8 mouse cellular contexts compared by ENCODE assay signal in genomic region chr16:90727233-90728115, GRCm38 (mm10). TPM values are rescaled to one million over a fixed set of nuclear protein-coding genes. Genes with fewer than 3 reads are reported as not detected.
DNase-seq lines count a peak whose midpoint lies in the region; ATAC-seq and TF ChIP-seq lines count a peak whose summit lies in the region.

TSS of gene Mis18a (minus strand) at chr16:90727404.

- H3K4me3 ChIP-seq in embryonic facial prominence, embryonic 13.5 days, result peak within 1 kb of the TSS; percentile 89
- peak within 1 kb of the TSS; percentile 92 for H3K4me3 ChIP-seq in kidney, adult 2 months (ENCODE audit: insufficient read depth, low read depth, low read length)
- peak within 1 kb of the TSS; percentile 88 for H3K4me3 ChIP-seq in limb, embryonic 12.5 days (replicated peaks)
- peak within 1 kb of the TSS; percentile 63 for H3K4me3 ChIP-seq in midbrain, embryonic 15.5 days
- peak within 1 kb of the TSS; percentile 92 for H3K4me3 ChIP-seq in spleen, adult 2 months (ENCODE audit: extremely low read depth, insufficient read depth, insufficient read length)

- TF ChIP-seq CTCF in kidney, adult 2 months (conservative IDR thresholded peaks at IDR 0.05; ENCODE audit: insufficient read depth, insufficient read length, low read depth, low read length), result no peak
- no peak for TF ChIP-seq CTCF in spleen, adult 2 months (IDR thresholded peaks at IDR 0.05; ENCODE audit: extremely low read depth, insufficient read depth, insufficient read length, insufficient replicate concordance)

- TF ChIP-seq POLR2A in kidney, adult 2 months (IDR thresholded peaks at IDR 0.05; ENCODE audit: low read depth, low read length), result peak; percentile 84
- TF ChIP-seq POLR2A in spleen, adult 2 months (IDR thresholded peaks at IDR 0.05; ENCODE audit: low read depth, low read length), result peak; percentile 65

- H3K9me3 ChIP-seq in embryonic facial prominence, embryonic 13.5 days, result peaks cover 3% of the 10 kb centered on the region; the same call in 1 of the 2 replicates
- H3K9me3 ChIP-seq in limb, embryonic 12.5 days, result no peaks in the 10 kb centered on the region
- no peaks in the 10 kb centered on the region for H3K9me3 ChIP-seq in midbrain, embryonic 15.5 days

- 2% methylated on average over 53 of the region's 53 CpGs for WGBS in embryonic facial prominence, embryonic 13.5 days
- 2% methylated on average over 53 of the region's 53 CpGs for whole genome bisulfite sequencing in kidney, adult 2 months
- under 1% methylated on average over 53 of the region's 53 CpGs for WGBS in limb, embryonic 12.5 days
- WGBS in midbrain, embryonic 15.5 days, result under 1% methylated on average over 53 of the region's 53 CpGs
- 4% methylated on average over 53 of the region's 53 CpGs for WGBS in spleen, adult 2 months

- no peaks in the 10 kb centered on the region for H3K27me3 ChIP-seq in embryonic facial prominence, embryonic 13.5 days
- no peaks in the 10 kb centered on the region for H3K27me3 ChIP-seq in kidney, adult 2 months (replicated peaks; ENCODE audit: control insufficient read depth, insufficient read depth, low read length)
- no peaks in the 10 kb centered on the region for H3K27me3 ChIP-seq in limb, embryonic 12.5 days
- H3K27me3 ChIP-seq in midbrain, embryonic 15.5 days (replicated peaks), result no peaks in the 10 kb centered on the region
- H3K27me3 ChIP-seq in spleen, adult 2 months (ENCODE audit: control insufficient read depth, insufficient read depth, low read length), result no peaks in the 10 kb centered on the region

- peaks cover 23% of the 10 kb centered on the region for H3K36me3 ChIP-seq in embryonic facial prominence, embryonic 13.5 days
- H3K36me3 ChIP-seq in kidney, adult 2 months (ENCODE audit: control insufficient read depth, insufficient read depth, low read length), result no peaks in the 10 kb centered on the region
- peaks cover 22% of the 10 kb centered on the region for H3K36me3 ChIP-seq in limb, embryonic 12.5 days
- no peaks in the 10 kb centered on the region for H3K36me3 ChIP-seq in midbrain, embryonic 15.5 days (replicated peaks)
- H3K36me3 ChIP-seq in spleen, adult 2 months (ENCODE audit: control insufficient read depth, insufficient read depth, low read length), result no peaks in the 10 kb centered on the region

- H3K4me2 ChIP-seq in embryonic facial prominence, embryonic 13.5 days, result peak within 1 kb of the TSS; percentile 97
- peak within 1 kb of the TSS; percentile 99 for H3K4me2 ChIP-seq in limb, embryonic 12.5 days
- peak within 1 kb of the TSS; percentile 86 for H3K4me2 ChIP-seq in midbrain, embryonic 15.5 days

- peak within 1 kb of the TSS; percentile 86 for H3K9ac ChIP-seq in embryonic facial prominence, embryonic 13.5 days
- H3K9ac ChIP-seq in limb, embryonic 12.5 days (replicated peaks), result peak within 1 kb of the TSS; percentile 79
- peak within 1 kb of the TSS; percentile 54 for H3K9ac ChIP-seq in midbrain, embryonic 15.5 days

- peak within 1 kb of the TSS; percentile 79 for H3K27ac ChIP-seq in embryonic facial prominence, embryonic 13.5 days
- H3K27ac ChIP-seq in kidney, adult 2 months (ENCODE audit: insufficient read depth, low read depth, low read length), result no peak within 1 kb of the TSS
- peak within 1 kb of the TSS; percentile 87 for H3K27ac ChIP-seq in limb, embryonic 12.5 days
- peak within 1 kb of the TSS; percentile 81 for H3K27ac ChIP-seq in midbrain, embryonic 15.5 days
- peak within 1 kb of the TSS; percentile 47 for H3K27ac ChIP-seq in spleen, adult 2 months (ENCODE audit: insufficient read depth, low read length)

- H3K4me1 ChIP-seq in embryonic facial prominence, embryonic 13.5 days, result peaks cover 8% of the 10 kb centered on the region
- peaks cover 3% of the 10 kb centered on the region; the same call in 1 of the 2 replicates for H3K4me1 ChIP-seq in kidney, adult 2 months (ENCODE audit: control insufficient read depth, insufficient read depth, low read length)
- peaks cover 10% of the 10 kb centered on the region for H3K4me1 ChIP-seq in limb, embryonic 12.5 days (replicated peaks)
- H3K4me1 ChIP-seq in midbrain, embryonic 15.5 days, result peaks cover 11% of the 10 kb centered on the region
- H3K4me1 ChIP-seq in spleen, adult 2 months (ENCODE audit: control insufficient read depth, insufficient read depth, insufficient read length), result no peaks in the 10 kb centered on the region

- peak; percentile 96 for ATAC-seq in embryonic facial prominence, embryonic 13.5 days (ENCODE audit: insufficient number of reproducible peaks, insufficient read depth, low FRiP score, low TSS enrichment, low read depth)
- ATAC-seq in limb, embryonic 12.5 days (ENCODE audit: insufficient number of reproducible peaks, insufficient read depth, low FRiP score, low TSS enrichment, low read depth), result peak; percentile 91
- ATAC-seq in midbrain, embryonic 15.5 days (replicated peaks), result peak; percentile 97

- peak; percentile 96 for DNase-seq in 3134 (ENCODE audit: extremely low read depth, insufficient read length, low spot score)
- DNase-seq in adrenal gland, postnatal 36 days, result peak; percentile 97
- peak; percentile 95 to 98 for DNase-seq in heart, adult 18-20 months
- peak; percentile 97 for DNase-seq in kidney, adult 2 months
- DNase-seq in spleen, adult 2 months (ENCODE audit: low read depth in 1 of 2, low spot score in 2 of 2), result peak; percentile 85 to 94

RNA-seq across cellular contexts. Expression of gene Mis18a, which starts in this region (rescaled TPM):
- total RNA-seq in adrenal gland, postnatal 36 days (2021), result 1 to 10 TPM; 5.9 to 9.6 TPM
- 73.2 and 75.6 TPM in 2 replicates for polyA plus RNA-seq in embryonic facial prominence, embryonic 13.5 days (2015; fragmentation: Nextera tagmentation; extraction: Ambion mirVana)
- total RNA-seq in heart, adult 18-20 months (2021), result 1 to 10 TPM; 2.9 to 3.0 TPM
- 4.6 and 6.1 TPM in 2 replicates for polyA plus RNA-seq in kidney, adult 2 months (2012; rRNA removed)
- polyA plus RNA-seq in limb, embryonic 12.5 days (2016; fragmentation: Nextera tagmentation; extraction: Ambion mirVana), result 79.7 and 85.3 TPM in 2 replicates
- polyA plus RNA-seq in midbrain, embryonic 15.5 days (2015; fragmentation: Nextera tagmentation; extraction: Ambion mirVana), result 28.5 and 28.7 TPM in 2 replicates
- 14.6 and 18.8 TPM in 2 replicates for polyA plus RNA-seq in spleen, adult 2 months (2012; rRNA removed)
